Mouse (Mus musculus) stomach, embryonic 15.5 days (tissue): ENCODE measurements around the gene Tle4. TPM values are rescaled to one million over a fixed set of nuclear protein-coding genes. Genes with fewer than 3 reads are reported as not detected.

ENCODE experiments used
- ATAC-seq: fragments of 200-750 bp; cut with Nextera tagmentation; 2 replicates; pipeline ENCODE4 v1.8.0; 2017; ENCODE audit warnings: low read depth, moderate number of reproducible peaks, moderate TSS enrichment; ENCODE audit not compliant: insufficient read depth, low FRiP score
- H3K27ac ChIP-seq: fragments of 300-500 bp; sonication (generic); 2 replicates; pipeline ENCODE4 v1.5.1; 2015; ENCODE audit warnings: mild to moderate bottlenecking, inconsistent platforms
- H3K27me3 ChIP-seq: fragments of 300-500 bp; sonication (generic); replicated peaks from 2 replicates; pipeline ENCODE4 v1.6.1; 2015; ENCODE audit warnings: inconsistent platforms
- H3K36me3 ChIP-seq: fragments of 300-500 bp; sonication (generic); 2 replicates; pipeline ENCODE4 v1.6.1; 2015; ENCODE audit warnings: inconsistent platforms
- H3K4me1 ChIP-seq: fragments of 300-500 bp; sonication (generic); 2 replicates; pipeline ENCODE4 v1.6.1; 2015; ENCODE audit warnings: inconsistent platforms
- H3K4me2 ChIP-seq: fragments of 300-500 bp; sonication (generic); 2 replicates; pipeline ENCODE4 v1.6.1; 2015; ENCODE audit warnings: mild to moderate bottlenecking, inconsistent platforms
- H3K4me3 ChIP-seq: fragments of 300-500 bp; sonication (generic); replicated peaks from 2 replicates; pipeline ENCODE4 v1.5.1; 2015; ENCODE audit warnings: inconsistent platforms
- H3K9ac ChIP-seq: fragments of 300-500 bp; sonication (generic); 2 replicates; pipeline ENCODE4 v1.6.1; 2015; ENCODE audit warnings: inconsistent platforms
- H3K9me3 ChIP-seq: fragments of 300-500 bp; sonication (generic); 2 replicates; pipeline ENCODE4 v1.6.1; 2016; ENCODE audit warnings: inconsistent platforms
- WGBS: fragments of 180-500 bp; shearing (Covaris S2); methylation state at CpG from one replicate; pipeline ENCODE4 v1.1.7; 2015; 5-methylcytosine and 5-hydroxymethylcytosine counted together
- polyA plus RNA-seq: library from polyadenylated mRNA; unstranded; fragments of >200 nt; fragmentation: Nextera tagmentation; extraction: Ambion mirVana; gene quantifications from 2 replicates; pipeline ENCODE4 v1.2.1, GENCODE M21; 2015

Gene Tle4
- polyA plus RNA-seq, 1 experiment from 2014 or later: 16.7 TPM

GRCm38 (mm10) chr19:14437226-14437625 is 160.6 kb downstream of the Tle4 start:
- no peaks in the 10 kb centered on the region for H3K9me3 ChIP-seq
- H3K27ac ChIP-seq: no peak overlapping the region
- no peak for ATAC-seq
- WGBS: 81% methylated on average over 7 of the region's 7 CpGs
- H3K9ac ChIP-seq: no peak overlapping the region
- no peaks in the 10 kb centered on the region for H3K4me1 ChIP-seq
- H3K4me2 ChIP-seq: no peak overlapping the region
- no peaks in the 10 kb centered on the region for H3K27me3 ChIP-seq
- no peaks in the 10 kb centered on the region for H3K36me3 ChIP-seq
- no peak overlapping the region for H3K4me3 ChIP-seq

GRCm38 (mm10) chr19:14436567-14436966 is 161.3 kb downstream of the Tle4 start:
- H3K36me3 ChIP-seq: no peaks in the 10 kb centered on the region
- no peak overlapping the region for H3K27ac ChIP-seq
- 53% methylated on average over 2 of the region's 2 CpGs for WGBS
- no peaks in the 10 kb centered on the region for H3K9me3 ChIP-seq
- H3K9ac ChIP-seq: no peak overlapping the region
- no peak for ATAC-seq
- H3K4me2 ChIP-seq: no peak overlapping the region
- H3K4me3 ChIP-seq: no peak overlapping the region
- no peaks in the 10 kb centered on the region for H3K27me3 ChIP-seq
- no peaks in the 10 kb centered on the region for H3K4me1 ChIP-seq

- Histone ChIP-seq H3K4me1 (no peaks in the 10 kb centered on the region), H3K4me3 (no peak overlapping the region), H3K27me3 (no peaks in the 10 kb centered on the region), H3K9me3 (no peaks in the 10 kb centered on the region), H3K27ac (no peak overlapping the region), H3K36me3 (no peaks in the 10 kb centered on the region), H3K9ac (no peak overlapping the region), H3K4me2 (no peak overlapping the region)
- WGBS: 42% methylated on average over 14 of the region's 14 CpGs
- ATAC-seq: no peak
Observed at GRCm38 (mm10) chr19:14435681-14436376, 162.0 kb downstream of the Tle4 start.

GRCm38 (mm10) chr19:14433900-14434299 is 164.0 kb downstream of the Tle4 start:
- H3K27ac ChIP-seq: no peak overlapping the region
- no peaks in the 10 kb centered on the region for H3K9me3 ChIP-seq
- no peak overlapping the region for H3K4me2 ChIP-seq
- ATAC-seq: no peak
- H3K27me3 ChIP-seq: no peaks in the 10 kb centered on the region
- H3K4me3 ChIP-seq: no peak overlapping the region
- no peak overlapping the region for H3K9ac ChIP-seq
- WGBS: 91% methylated on average over 4 of the region's 4 CpGs
- no peaks in the 10 kb centered on the region for H3K36me3 ChIP-seq
- H3K4me1 ChIP-seq: no peaks in the 10 kb centered on the region

- no peak for ATAC-seq
- no peak overlapping the region for H3K27ac ChIP-seq
- H3K36me3 ChIP-seq: no peaks in the 10 kb centered on the region
- no peaks in the 10 kb centered on the region for H3K9me3 ChIP-seq
- no peak overlapping the region for H3K4me3 ChIP-seq
- no peaks in the 10 kb centered on the region for H3K27me3 ChIP-seq
- H3K4me2 ChIP-seq: no peak overlapping the region
- WGBS: 92% methylated on average over 7 of the region's 7 CpGs
- H3K9ac ChIP-seq: no peak overlapping the region
- H3K4me1 ChIP-seq: no peaks in the 10 kb centered on the region
Observed at GRCm38 (mm10) chr19:14432436-14432835, 165.4 kb downstream of the Tle4 start.

- Histone ChIP-seq H3K4me3 (no peak overlapping the region), H3K9me3 (no peaks in the 10 kb centered on the region), H3K4me2 (no peak overlapping the region), H3K36me3 (no peaks in the 10 kb centered on the region), H3K27ac (no peak overlapping the region), H3K27me3 (no peaks in the 10 kb centered on the region), H3K9ac (no peak overlapping the region), H3K4me1 (peaks cover 10% of the 10 kb centered on the region; the same call in 1 of the 2 replicates)
- ATAC-seq: no peak
- WGBS: 60% methylated on average over 6 of the region's 6 CpGs
Observed at GRCm38 (mm10) chr19:14426920-14427319, 170.9 kb downstream of the Tle4 start.

- Histone ChIP-seq H3K27ac (no peak overlapping the region), H3K4me3 (no peak overlapping the region), H3K9me3 (no peaks in the 10 kb centered on the region), H3K36me3 (no peaks in the 10 kb centered on the region), H3K4me1 (peaks cover 10% of the 10 kb centered on the region; the same call in 1 of the 2 replicates), H3K4me2 (no peak overlapping the region), H3K9ac (no peak overlapping the region), H3K27me3 (no peaks in the 10 kb centered on the region)
- ATAC-seq: no peak
- WGBS: 38% methylated on average over 19 of the region's 19 CpGs
Observed at GRCm38 (mm10) chr19:14426244-14426868, 171.5 kb downstream of the Tle4 start.

GRCm38 (mm10) chr19:14425122-14425521 is 172.7 kb downstream of the Tle4 start:
- Histone ChIP-seq H3K9ac (no peak overlapping the region), H3K36me3 (no peaks in the 10 kb centered on the region), H3K4me1 (peaks cover 10% of the 10 kb centered on the region; the same call in 1 of the 2 replicates), H3K27me3 (no peaks in the 10 kb centered on the region), H3K27ac (no peak overlapping the region), H3K9me3 (no peaks in the 10 kb centered on the region), H3K4me2 (no peak overlapping the region), H3K4me3 (no peak overlapping the region)
- no peak for ATAC-seq
- 31% methylated on average over 6 of the region's 6 CpGs for WGBS

GRCm38 (mm10) chr19:14424016-14424964 is 173.6 kb downstream of the Tle4 start:
- Histone ChIP-seq H3K4me3 (no peak overlapping the region), H3K9ac (no peak overlapping the region), H3K9me3 (no peaks in the 10 kb centered on the region), H3K4me2 (no peak overlapping the region), H3K36me3 (no peaks in the 10 kb centered on the region), H3K4me1 (peaks cover 10% of the 10 kb centered on the region; the same call in 1 of the 2 replicates), H3K27ac (no peak overlapping the region), H3K27me3 (no peaks in the 10 kb centered on the region)
- peak; percentile 84; the same call in 1 of the 2 replicates for ATAC-seq
- 16% methylated on average over 12 of the region's 12 CpGs for WGBS

- ATAC-seq: no peak
- Histone ChIP-seq H3K9ac (no peak overlapping the region), H3K36me3 (no peaks in the 10 kb centered on the region), H3K9me3 (no peaks in the 10 kb centered on the region), H3K4me1 (peaks cover 9% of the 10 kb centered on the region; the same call in 1 of the 2 replicates), H3K27me3 (no peaks in the 10 kb centered on the region), H3K27ac (no peak overlapping the region), H3K4me3 (no peak overlapping the region), H3K4me2 (no peak overlapping the region)
- 86% methylated on average over 5 of the region's 5 CpGs for WGBS
Observed at GRCm38 (mm10) chr19:14421691-14422090, 176.2 kb downstream of the Tle4 start.

GRCm38 (mm10) chr19:14419886-14420285 is 178.0 kb downstream of the Tle4 start:
- H3K4me2 ChIP-seq: no peak overlapping the region
- H3K4me1 ChIP-seq: no peaks in the 10 kb centered on the region
- H3K9me3 ChIP-seq: no peaks in the 10 kb centered on the region
- no peaks in the 10 kb centered on the region for H3K36me3 ChIP-seq
- no peak overlapping the region for H3K9ac ChIP-seq
- no peaks in the 10 kb centered on the region for H3K27me3 ChIP-seq
- ATAC-seq: no peak
- H3K4me3 ChIP-seq: no peak overlapping the region
- WGBS: 74% methylated on average over 5 of the region's 5 CpGs
- no peak overlapping the region for H3K27ac ChIP-seq

- Histone ChIP-seq H3K4me2 (no peak overlapping the region), H3K9ac (no peak overlapping the region), H3K27me3 (no peaks in the 10 kb centered on the region), H3K9me3 (no peaks in the 10 kb centered on the region), H3K4me3 (no peak overlapping the region), H3K27ac (no peak overlapping the region), H3K4me1 (no peaks in the 10 kb centered on the region), H3K36me3 (no peaks in the 10 kb centered on the region)
- 62% methylated on average over 5 of the region's 5 CpGs for WGBS
- no peak for ATAC-seq
Observed at GRCm38 (mm10) chr19:14416845-14417244, 181.0 kb downstream of the Tle4 start.
